Mouse (Mus musculus): ENCODE data around the gene Ap5s1. TPM values are rescaled to one million over a fixed set of nuclear protein-coding genes. Genes with fewer than 3 reads are reported as not detected.

Ap5s1 gene
- total and polyA plus RNA-seq, 2 experiments: 12.4 to 53.8 TPM

DNA sequence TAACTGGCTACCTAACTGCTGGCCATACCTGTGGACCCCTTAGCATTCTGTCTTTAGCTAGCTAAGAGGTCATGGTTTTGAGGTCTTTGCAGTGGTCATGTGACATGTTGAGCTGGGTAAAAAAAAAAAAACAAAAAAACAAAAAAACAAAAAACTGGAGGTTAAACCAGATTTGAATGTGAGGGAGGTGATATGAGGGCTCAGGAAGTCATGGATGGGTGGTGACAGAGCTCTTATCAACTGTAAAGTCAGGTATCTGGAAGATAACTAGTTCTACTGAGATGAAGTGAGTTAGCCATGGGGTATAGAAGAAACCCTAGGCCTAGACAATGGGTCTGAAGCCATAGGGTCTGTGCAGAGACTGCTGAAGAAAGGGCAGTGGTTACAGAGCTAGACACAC lies 35.3 kb downstream of the Ap5s1 start:
- Histone ChIP-seq H3K9ac (ENCODE audit: low read depth, low read length) (no peak overlapping the region), H3K27ac (replicated peaks; ENCODE audit: insufficient read depth, low read depth, low read length) (no peak overlapping the region), H3K79me2 (ENCODE audit: control insufficient read depth, insufficient read depth, low read length) (0 out of 2 replicates have a peak, but pooled peaks cover 3% of the 10 kb centered on the region), H3K27me3 (ENCODE audit: control insufficient read depth, insufficient read depth, low read length) (no peaks in the 10 kb centered on the region), H3K36me3 (ENCODE audit: control insufficient read depth, insufficient read depth, low read length) (peaks cover 83% of the 10 kb centered on the region), H3K4me1 (ENCODE audit: control insufficient read depth, insufficient read depth, low read length) (peaks cover 4% of the 10 kb centered on the region), H3K4me3 (ENCODE audit: insufficient read depth, low read depth, low read length) (no peak overlapping the region)
- TF ChIP-seq CTCF (IDR thresholded peaks at IDR 0.05; ENCODE audit: low read depth, low read length) (no peak), POLR2A (IDR thresholded peaks at IDR 0.05; ENCODE audit: extremely low read depth, insufficient read depth, low read length) (no peak)
- no peak for DNase-seq (ENCODE audit: extremely low read depth, low read depth, low spot score)

DNA sequence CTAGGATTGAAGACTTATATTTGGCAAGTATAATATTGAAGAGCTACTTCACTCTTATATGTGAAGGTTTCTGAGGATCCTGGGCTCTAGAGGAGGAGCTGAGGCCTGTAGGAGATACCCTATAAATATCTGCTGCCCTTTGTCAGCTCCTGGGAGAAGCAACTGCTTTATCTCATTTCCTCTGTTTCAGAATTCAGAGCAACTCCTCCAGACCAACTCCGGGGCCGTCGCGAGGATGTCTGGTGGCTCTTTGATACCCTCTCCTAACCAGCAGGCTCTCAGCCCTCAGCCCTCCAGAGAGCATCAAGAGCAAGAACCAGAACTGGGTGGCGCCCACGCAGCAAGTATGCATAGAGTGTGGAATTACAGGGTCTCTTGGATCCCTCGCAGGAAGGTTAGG lies 36.1 kb downstream of the Ap5s1 start:
- H3K27me3 ChIP-seq (ENCODE audit: control insufficient read depth, insufficient read depth, low read length): no peaks in the 10 kb centered on the region
- WGBS: 80% methylated on average over 7 of the region's 7 CpGs
- H3K27ac ChIP-seq (replicated peaks; ENCODE audit: insufficient read depth, low read depth, low read length): no peak overlapping the region
- no peak for DNase-seq (ENCODE audit: extremely low read depth, low read depth, low spot score)
- TF ChIP-seq CTCF (IDR thresholded peaks at IDR 0.05; ENCODE audit: low read depth, low read length): no peak
- no peak for TF ChIP-seq POLR2A (IDR thresholded peaks at IDR 0.05; ENCODE audit: extremely low read depth, insufficient read depth, low read length)
- H3K79me2 ChIP-seq (ENCODE audit: control insufficient read depth, insufficient read depth, low read length): 0 out of 2 replicates have a peak, but pooled peaks cover 3% of the 10 kb centered on the region
- H3K9ac ChIP-seq (ENCODE audit: low read depth, low read length): no peak overlapping the region
- H3K4me1 ChIP-seq (ENCODE audit: control insufficient read depth, insufficient read depth, low read length): peaks cover 4% of the 10 kb centered on the region
- H3K36me3 ChIP-seq (ENCODE audit: control insufficient read depth, insufficient read depth, low read length): peaks cover 87% of the 10 kb centered on the region
- no peak overlapping the region for H3K4me3 ChIP-seq (ENCODE audit: insufficient read depth, low read depth, low read length)

DNA sequence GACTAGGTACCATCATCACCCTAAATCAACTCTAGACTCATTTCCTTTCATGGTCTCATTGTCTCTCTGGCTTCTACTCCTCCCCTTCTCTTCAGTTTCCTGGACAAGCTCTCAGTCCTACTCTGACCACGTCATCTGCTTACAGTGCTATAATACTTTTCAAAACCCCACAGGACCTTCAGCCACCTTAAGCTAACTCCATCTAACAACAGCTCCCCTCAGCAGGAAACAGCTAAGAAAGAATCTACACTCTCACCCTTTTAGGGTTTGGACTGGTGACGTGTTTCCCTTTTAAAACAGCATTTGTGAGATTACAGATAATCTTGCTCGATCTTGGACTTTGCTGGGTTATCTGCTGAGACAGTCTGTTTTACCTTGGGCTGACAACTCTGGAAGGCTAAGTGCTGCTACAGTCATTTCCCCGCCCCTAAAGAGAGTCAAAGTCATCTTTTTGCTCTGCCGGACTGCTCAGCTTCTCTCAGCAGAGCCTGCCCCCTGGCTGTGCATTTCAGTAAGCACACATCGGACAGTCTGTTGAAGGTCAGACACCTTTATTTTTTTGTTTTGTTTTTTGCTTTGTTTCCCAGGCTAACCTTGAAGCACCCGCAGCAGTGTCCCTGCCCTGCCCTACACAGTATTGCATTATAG lies 46.9 kb downstream of the Ap5s1 start:
- Histone ChIP-seq H3K27ac (replicated peaks; ENCODE audit: insufficient read depth, low read depth, low read length) (peak overlapping the region; percentile 20; the same call in 1 of the 2 replicates), H3K9ac (ENCODE audit: low read depth, low read length) (no peak overlapping the region), H3K4me1 (ENCODE audit: control insufficient read depth, insufficient read depth, low read length) (peaks cover 2% of the 10 kb centered on the region; the same call in 1 of the 2 replicates), H3K36me3 (ENCODE audit: control insufficient read depth, insufficient read depth, low read length) (peaks cover 2% of the 10 kb centered on the region; the same call in 1 of the 2 replicates), H3K79me2 (ENCODE audit: control insufficient read depth, insufficient read depth, low read length) (no peaks in the 10 kb centered on the region), H3K4me3 (ENCODE audit: insufficient read depth, low read depth, low read length) (no peak overlapping the region), H3K27me3 (ENCODE audit: control insufficient read depth, insufficient read depth, low read length) (no peaks in the 10 kb centered on the region)
- TF ChIP-seq POLR2A (IDR thresholded peaks at IDR 0.05; ENCODE audit: extremely low read depth, insufficient read depth, low read length) (no peak), CTCF (IDR thresholded peaks at IDR 0.05; ENCODE audit: low read depth, low read length) (peak; percentile 89)
- DNase-seq (ENCODE audit: extremely low read depth, low read depth, low spot score): peak; percentile 64
- WGBS: 23% methylated on average over 7 of the region's 7 CpGs

DNA sequence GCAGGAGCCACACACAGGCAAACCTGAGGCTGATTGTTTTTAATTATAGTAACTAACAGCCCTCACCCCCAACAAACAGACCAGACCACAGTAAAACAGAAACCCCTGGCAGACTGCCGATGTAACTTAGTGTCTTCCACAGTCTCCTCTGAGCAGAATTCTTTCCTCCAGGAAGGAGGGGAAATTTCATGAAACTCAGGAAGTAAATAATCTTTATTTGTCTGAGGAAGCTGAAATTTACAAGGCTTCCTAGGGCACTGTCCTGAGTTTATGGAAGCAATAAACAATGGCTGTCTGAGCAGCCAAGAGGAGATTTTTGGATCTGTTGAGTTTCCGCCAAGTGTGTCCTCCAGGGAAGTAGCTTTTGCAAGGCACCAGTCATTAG lies 47.4 kb downstream of the Ap5s1 start:
- H3K36me3 ChIP-seq (ENCODE audit: control insufficient read depth, insufficient read depth, low read length): no peaks in the 10 kb centered on the region; the same call in 1 of the 2 replicates
- H3K79me2 ChIP-seq (ENCODE audit: control insufficient read depth, insufficient read depth, low read length): no peaks in the 10 kb centered on the region
- peak; percentile 20 for DNase-seq (ENCODE audit: extremely low read depth, low read depth, low spot score)
- TF ChIP-seq CTCF (IDR thresholded peaks at IDR 0.05; ENCODE audit: low read depth, low read length) (no peak), POLR2A (IDR thresholded peaks at IDR 0.05; ENCODE audit: extremely low read depth, insufficient read depth, low read length) (no peak)
- peak overlapping the region; percentile 20; the same call in 1 of the 2 replicates for H3K27ac ChIP-seq (replicated peaks; ENCODE audit: insufficient read depth, low read depth, low read length)
- H3K27me3 ChIP-seq (ENCODE audit: control insufficient read depth, insufficient read depth, low read length): no peaks in the 10 kb centered on the region
- H3K4me3 ChIP-seq (ENCODE audit: insufficient read depth, low read depth, low read length): no peak overlapping the region
- peaks cover 2% of the 10 kb centered on the region; the same call in 1 of the 2 replicates for H3K4me1 ChIP-seq (ENCODE audit: control insufficient read depth, insufficient read depth, low read length)
- no peak overlapping the region for H3K9ac ChIP-seq (ENCODE audit: low read depth, low read length)
- WGBS: 60% methylated on average over 2 of the region's 2 CpGs

DNA sequence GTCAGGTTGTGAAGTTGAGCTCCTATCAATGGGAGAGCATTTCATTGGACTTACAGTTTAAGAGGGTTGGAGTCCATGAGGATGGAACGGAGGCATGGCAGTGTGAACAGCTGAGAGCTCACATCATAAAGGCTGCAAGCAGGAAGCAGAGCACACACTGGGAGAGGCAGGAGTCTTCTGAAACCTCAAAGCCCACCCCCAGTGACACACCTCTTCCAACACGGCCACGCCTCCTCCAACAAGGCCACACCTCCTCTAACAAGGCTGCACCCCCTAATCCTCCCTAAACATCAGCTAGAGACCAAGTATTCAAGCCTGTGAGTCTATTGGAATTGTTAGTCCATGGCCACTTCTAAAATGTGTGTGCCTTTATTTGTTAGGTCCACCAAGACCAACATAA lies 48.9 kb downstream of the Ap5s1 start:
- H3K79me2 ChIP-seq (ENCODE audit: control insufficient read depth, insufficient read depth, low read length): no peaks in the 10 kb centered on the region
- WGBS: 72% methylated on average over 3 of the region's 3 CpGs
- no peaks in the 10 kb centered on the region; the same call in 1 of the 2 replicates for H3K36me3 ChIP-seq (ENCODE audit: control insufficient read depth, insufficient read depth, low read length)
- H3K9ac ChIP-seq (ENCODE audit: low read depth, low read length): no peak overlapping the region
- no peak overlapping the region for H3K4me3 ChIP-seq (ENCODE audit: insufficient read depth, low read depth, low read length)
- TF ChIP-seq CTCF (IDR thresholded peaks at IDR 0.05; ENCODE audit: low read depth, low read length): no peak
- no peak for TF ChIP-seq POLR2A (IDR thresholded peaks at IDR 0.05; ENCODE audit: extremely low read depth, insufficient read depth, low read length)
- no peak for DNase-seq (ENCODE audit: extremely low read depth, low read depth, low spot score)
- no peaks in the 10 kb centered on the region for H3K27me3 ChIP-seq (ENCODE audit: control insufficient read depth, insufficient read depth, low read length)
- no peak overlapping the region for H3K27ac ChIP-seq (replicated peaks; ENCODE audit: insufficient read depth, low read depth, low read length)
- peaks cover 2% of the 10 kb centered on the region; the same call in 1 of the 2 replicates for H3K4me1 ChIP-seq (ENCODE audit: control insufficient read depth, insufficient read depth, low read length)

DNA sequence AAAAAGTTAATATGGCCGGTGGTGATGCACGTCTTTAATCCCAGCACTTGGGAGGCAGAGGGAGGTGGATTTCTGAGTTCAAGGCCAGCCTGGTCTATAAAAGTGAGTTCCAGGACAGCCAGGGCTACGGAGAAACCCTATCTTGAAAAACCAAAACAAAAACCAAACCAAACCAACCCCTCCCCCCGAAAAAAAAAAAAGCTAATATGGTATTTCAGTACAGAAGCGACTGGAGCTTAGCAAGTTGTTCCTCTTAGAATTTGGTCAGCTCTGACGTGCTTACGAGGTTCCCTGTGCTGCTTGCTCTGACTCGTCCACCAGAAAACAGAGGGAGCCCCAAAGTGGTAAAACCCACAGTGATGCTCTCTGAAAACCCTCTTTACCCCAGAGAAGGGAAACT lies 51.8 kb downstream of the Ap5s1 start:
- H3K27me3 ChIP-seq (ENCODE audit: control insufficient read depth, insufficient read depth, low read length): no peaks in the 10 kb centered on the region
- no peak overlapping the region for H3K9ac ChIP-seq (ENCODE audit: low read depth, low read length)
- H3K4me3 ChIP-seq (ENCODE audit: insufficient read depth, low read depth, low read length): no peak overlapping the region
- no peaks in the 10 kb centered on the region for H3K79me2 ChIP-seq (ENCODE audit: control insufficient read depth, insufficient read depth, low read length)
- H3K4me1 ChIP-seq (ENCODE audit: control insufficient read depth, insufficient read depth, low read length): no peaks in the 10 kb centered on the region; the same call in 1 of the 2 replicates
- no peak for DNase-seq (ENCODE audit: extremely low read depth, low read depth, low spot score)
- H3K36me3 ChIP-seq (ENCODE audit: control insufficient read depth, insufficient read depth, low read length): no peaks in the 10 kb centered on the region
- no peak for TF ChIP-seq CTCF (IDR thresholded peaks at IDR 0.05; ENCODE audit: low read depth, low read length)
- no peak for TF ChIP-seq POLR2A (IDR thresholded peaks at IDR 0.05; ENCODE audit: extremely low read depth, insufficient read depth, low read length)
- WGBS: 87% methylated on average over 8 of the region's 8 CpGs
- no peak overlapping the region for H3K27ac ChIP-seq (replicated peaks; ENCODE audit: insufficient read depth, low read depth, low read length)

Data from liver, adult 2 months (tissue).